Mouse (Mus musculus): ENCODE measurements at regions not wholly inside any gene's neighbourhood (a gene's known extent, or its start where the extent isn't known, plus 50 kb on each side); places are given as distances from the start of the nearest gene placed in this dataset.
"Not testable (repeated sequence)": the region's sequence is repeated elsewhere in the genome, so short reads cannot be mapped to it uniquely, and the experiment has no call there.

GRCm38 (mm10) chr9:90618154-90618553 is 347.6 kb upstream of the Tbc1d2b start:
- DNase-seq = no peak

DNA sequence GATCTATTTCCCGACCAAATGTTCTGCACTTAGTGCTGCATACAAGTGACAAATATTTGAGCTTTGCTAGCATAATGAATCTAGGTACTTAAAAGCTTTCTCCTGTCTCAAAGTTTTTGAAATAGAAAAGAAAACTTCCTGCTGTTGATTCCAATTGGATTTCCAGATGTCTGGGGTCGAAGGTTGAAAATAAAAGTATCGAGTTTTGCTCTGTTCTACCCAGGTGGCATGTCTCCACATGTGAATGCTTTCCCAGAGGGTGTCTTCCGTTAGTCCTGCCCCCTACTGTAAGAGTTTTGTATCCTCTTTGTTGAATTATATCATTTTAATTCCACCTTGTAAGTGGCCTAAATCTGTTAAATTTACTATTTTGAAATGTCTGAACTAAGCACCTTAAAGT is 327.3 kb upstream of the Tbc1d2b start:
- DNase-seq = no peak

DNA sequence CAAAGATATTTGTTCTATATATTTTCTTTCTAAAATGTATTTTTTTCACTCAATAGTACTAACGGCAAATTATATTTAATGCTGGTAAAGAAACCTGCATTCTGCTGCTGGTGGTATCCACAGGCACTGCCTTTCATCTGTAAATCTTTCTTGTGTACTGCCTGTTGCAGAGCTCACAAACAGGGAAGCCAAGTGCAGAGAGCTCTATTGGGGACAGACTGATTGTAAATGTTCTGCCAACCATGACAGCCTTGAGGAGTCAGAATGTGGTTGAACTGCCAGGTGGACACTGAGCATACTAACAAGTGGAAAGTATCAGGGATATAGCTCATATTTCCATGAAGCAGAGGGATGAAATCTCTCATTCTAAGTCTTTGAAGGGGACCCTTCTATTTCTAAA is 286.1 kb upstream of the Tbc1d2b start:
- no peak for DNase-seq

- DNase-seq = no peak
Observed at GRCm38 (mm10) chr9:90556216-90556615, 285.6 kb upstream of the Tbc1d2b start.

GRCm38 (mm10) chr9:90547931-90548330 is 277.3 kb upstream of the Tbc1d2b start:
- DNase-seq = no peak

DNA sequence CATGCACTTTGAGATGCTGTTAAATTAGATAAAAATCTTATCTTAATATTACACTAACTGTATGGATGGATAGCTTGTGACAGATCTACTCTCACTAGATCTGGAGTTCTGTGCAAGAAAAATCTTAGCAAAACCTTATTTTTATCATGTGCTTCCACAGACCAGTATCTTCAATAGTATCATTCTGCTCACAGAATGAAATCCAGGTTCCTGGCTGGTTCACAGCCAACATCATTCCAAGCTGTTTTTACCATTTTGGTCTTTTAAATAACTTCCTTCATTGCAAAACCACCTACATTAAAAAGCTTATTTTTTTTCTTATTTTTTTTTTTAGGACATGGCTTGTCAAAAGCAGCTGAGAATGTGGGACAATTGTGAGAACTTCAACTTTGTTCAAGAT is 276.1 kb upstream of the Tbc1d2b start:
- DNase-seq = no peak

- DNase-seq = not testable (repeated sequence)
Observed at GRCm38 (mm10) chr9:90537683-90538082, 267.1 kb upstream of the Tbc1d2b start.

GRCm38 (mm10) chr9:90533372-90533771 is 262.8 kb upstream of the Tbc1d2b start:
- no peak for DNase-seq

GRCm38 (mm10) chr9:90521186-90521585 is 250.6 kb upstream of the Tbc1d2b start:
- no peak for DNase-seq

DNA sequence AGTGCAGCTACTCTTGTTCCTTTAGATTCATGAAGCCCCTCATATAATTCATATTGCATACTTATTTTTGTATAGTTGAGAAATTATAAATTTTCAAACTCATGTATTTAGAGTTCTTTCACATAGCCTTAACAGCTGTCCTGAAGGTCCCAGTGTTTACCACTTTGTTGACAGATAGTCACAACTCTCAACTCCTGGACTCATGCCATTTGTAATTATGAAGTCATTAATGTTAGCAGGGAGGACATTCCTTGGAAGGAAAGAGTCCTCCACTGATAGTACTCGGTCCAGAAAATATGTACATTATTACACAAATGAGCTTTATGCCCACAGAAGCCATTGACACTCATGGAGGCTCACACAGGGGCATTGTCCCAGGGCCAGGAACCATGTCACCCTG is 224.3 kb upstream of the Tbc1d2b start:
- DNase-seq = no peak

- DNase-seq = no peak
Observed at GRCm38 (mm10) chr9:90490561-90491152, 220.1 kb upstream of the Tbc1d2b start.

- no peak for DNase-seq
Observed at GRCm38 (mm10) chr9:90450579-90450978, 180.0 kb upstream of the Tbc1d2b start.

- DNase-seq = peak; percentile 20
Observed at GRCm38 (mm10) chr9:90446957-90447356, 176.4 kb upstream of the Tbc1d2b start.

- no peak for DNase-seq
Observed at GRCm38 (mm10) chr9:90434902-90435301, 164.3 kb upstream of the Tbc1d2b start.

DNA sequence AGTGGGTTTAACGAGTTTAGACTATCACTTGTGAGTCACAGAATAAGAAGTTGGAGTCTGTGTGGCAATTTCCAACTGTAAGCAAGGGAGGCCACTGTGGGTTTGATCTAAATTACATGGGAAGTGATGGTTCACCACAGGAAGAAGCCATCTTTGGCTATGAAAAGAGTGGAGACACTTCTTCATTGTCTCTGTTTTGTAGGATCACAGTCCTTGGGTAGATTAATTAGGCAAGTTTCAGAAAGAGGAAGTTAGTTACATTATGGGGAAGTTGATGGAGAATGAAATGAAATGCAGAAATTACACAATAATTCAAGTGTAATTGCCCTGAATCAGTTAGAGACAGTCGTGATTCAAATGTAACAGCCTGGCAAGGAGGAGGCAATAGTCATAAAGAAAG is 160.3 kb upstream of the Tbc1d2b start:
- DNase-seq = no peak

DNA sequence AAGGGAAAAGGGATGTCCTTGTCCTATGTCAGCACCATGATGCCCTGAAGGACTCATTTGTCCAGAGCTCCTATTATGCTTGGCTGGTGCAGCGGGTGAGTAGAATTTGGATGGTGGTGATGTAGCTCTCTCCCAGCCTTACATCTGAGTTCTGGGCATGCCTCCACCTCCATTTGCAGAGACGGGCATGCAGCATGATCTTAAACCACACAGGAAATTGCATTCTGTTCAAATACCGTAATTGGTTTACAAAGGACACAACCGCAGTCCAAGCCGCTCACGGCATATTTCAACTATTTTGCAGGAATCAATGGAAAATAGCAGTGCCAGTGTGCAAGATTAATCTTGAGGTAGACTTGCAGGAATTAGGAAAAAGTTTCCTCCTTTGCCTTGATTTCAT is 151.1 kb upstream of the Tbc1d2b start:
- DNase-seq = no peak

DNA sequence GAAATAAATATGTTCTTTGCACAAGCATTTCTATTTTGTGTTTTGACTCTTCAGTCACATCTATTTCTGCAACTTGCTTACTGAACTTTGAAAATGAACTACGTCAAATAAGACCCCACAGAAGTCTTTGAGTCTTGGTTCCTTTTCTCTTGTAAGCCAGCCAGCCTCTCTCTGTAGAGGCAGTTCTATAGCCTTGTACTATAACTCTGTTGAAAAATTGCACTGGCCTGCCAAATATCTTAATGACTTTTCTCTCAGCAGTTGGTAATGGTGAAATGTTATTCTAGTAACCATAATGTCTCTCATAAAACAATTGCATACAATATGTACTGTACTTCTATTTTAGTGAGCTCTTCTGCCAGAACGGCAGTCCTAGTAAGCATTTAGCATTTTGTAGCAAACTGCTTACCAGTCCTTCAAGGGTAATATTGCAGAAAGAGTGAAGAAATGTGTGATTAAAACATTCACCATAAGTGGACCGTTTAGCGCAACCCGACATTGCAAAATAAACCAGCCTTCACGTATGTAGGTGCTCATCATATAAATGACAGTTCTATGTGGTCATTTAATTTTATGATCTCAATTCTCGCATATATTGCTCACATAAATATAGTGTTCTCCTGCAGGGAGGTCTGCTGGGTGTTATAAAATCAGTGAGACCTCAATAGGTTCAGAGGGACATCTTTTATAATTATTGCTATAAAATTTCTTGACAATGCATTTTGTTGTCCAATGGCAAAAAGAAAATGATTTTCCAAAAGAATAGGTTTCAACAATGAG is 149.3 kb upstream of the Tbc1d2b start:
- DNase-seq = no peak

DNA sequence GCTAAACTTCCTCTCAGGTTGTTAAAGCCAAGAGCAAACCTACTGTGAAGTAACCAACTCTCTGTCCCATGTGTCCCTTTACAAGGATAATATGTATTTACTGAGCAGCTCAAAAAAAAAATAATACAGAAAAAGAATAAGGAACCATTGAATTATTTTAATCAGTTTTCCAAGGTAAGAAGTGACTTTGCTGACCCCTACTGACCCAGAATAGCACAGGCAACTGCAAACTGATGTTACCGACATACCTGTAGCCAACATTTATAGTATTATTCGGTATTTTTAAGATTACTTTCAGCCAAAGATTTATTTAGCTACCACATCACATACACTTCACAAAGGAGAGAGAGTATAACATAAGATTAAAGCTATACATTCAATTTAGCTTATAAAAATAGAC is 138.2 kb upstream of the Tbc1d2b start:
- no peak for DNase-seq

GRCm38 (mm10) chr9:90407573-90407972 is 137.0 kb upstream of the Tbc1d2b start:
- DNase-seq = no peak

DNA sequence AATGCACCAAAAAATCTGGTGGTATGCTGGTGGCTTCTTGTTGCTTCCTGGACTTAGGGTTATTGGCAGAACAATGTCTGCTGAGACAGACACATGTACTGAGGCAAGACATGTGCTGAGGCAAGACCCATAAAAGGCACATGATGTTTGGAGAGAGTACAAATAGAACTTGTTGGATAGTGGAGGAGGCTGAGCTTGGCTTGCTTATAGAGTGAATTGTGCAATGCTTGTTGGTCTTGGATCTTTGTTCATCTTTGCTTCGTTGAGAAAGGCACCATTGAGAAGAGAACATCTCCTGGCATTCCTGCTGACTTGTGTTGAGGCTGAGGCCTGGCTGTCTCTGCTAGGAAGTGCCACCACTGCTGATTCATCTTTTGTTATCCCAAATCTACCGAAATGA is 117.8 kb upstream of the Tbc1d2b start:
- DNase-seq = no peak

GRCm38 (mm10) chr9:90385047-90385446 is 114.4 kb upstream of the Tbc1d2b start:
- no peak for DNase-seq

- no peak for DNase-seq
Observed at GRCm38 (mm10) chr9:90380099-90380498, 109.5 kb upstream of the Tbc1d2b start.

GRCm38 (mm10) chr9:90369568-90369967 is 99.0 kb upstream of the Tbc1d2b start:
- no peak for DNase-seq

DNA sequence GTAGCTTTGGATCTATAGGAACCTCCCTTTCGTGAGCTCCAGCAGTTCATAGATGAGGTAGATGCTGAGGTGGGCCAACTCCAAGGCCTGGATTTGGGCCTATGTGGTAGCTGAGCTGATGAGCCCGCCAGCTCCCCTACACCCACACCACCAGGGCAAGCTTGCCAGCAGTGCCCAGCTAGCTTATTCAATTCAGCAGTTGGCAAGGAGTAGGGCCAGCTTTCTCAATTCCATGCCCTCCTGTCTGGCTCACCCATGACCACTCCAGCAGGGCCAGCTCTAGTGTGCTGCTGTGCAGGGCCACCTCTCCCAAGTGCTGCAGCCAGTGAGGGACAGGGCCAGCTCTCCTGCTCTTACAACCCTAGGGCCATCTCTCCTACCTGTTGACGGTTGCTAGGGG is 97.1 kb upstream of the Tbc1d2b start:
- DNase-seq = no peak
